Mouse (Mus musculus) T-helper 2 cell (primary cell): ENCODE measurements at regions not wholly inside any gene's neighbourhood (a gene's known extent, or its start where the extent isn't known, plus 50 kb on each side); places are given as distances from the start of the nearest gene placed in this dataset.

Source experiments
- in situ Hi-C: fragments of 300-600 bp; cut with MboI, MseI; formaldehyde crosslinking; loops from one replicate; pipeline ENCODE4 v1.15.1; 2025; ENCODE audit warnings: high pct_unique_total_duplicates

GRCm38 (mm10) chr3:121864734-121865445 is 49.8 kb upstream of the Abcd3 start:
- in situ Hi-C loops = no loop called here
